Mouse (Mus musculus): ENCODE measurements at regions not wholly inside any gene's neighbourhood (a gene's known extent, or its start where the extent isn't known, plus 50 kb on each side); places are given as distances from the start of the nearest gene placed in this dataset.

- TF ChIP-seq CTCF (IDR thresholded peaks at IDR 0.05; ENCODE audit: borderline replicate concordance, extremely low read depth, insufficient read depth, insufficient read length): no peak
- TF ChIP-seq POLR2A (IDR thresholded peaks at IDR 0.05; ENCODE audit: borderline replicate concordance, extremely low read depth, insufficient read depth, insufficient read length, poor library complexity, severe bottlenecking): no peak
- DNase-seq (ENCODE audit: low read depth): no peak
Measured at GRCm38 (mm10) chr3:42593792-42594433, 851.5 kb downstream of the D3Ertd751e start.

- peak; percentile 71 for DNase-seq (ENCODE audit: low read depth)
- TF ChIP-seq POLR2A (IDR thresholded peaks at IDR 0.05; ENCODE audit: borderline replicate concordance, extremely low read depth, insufficient read depth, insufficient read length, poor library complexity, severe bottlenecking) (no peak), CTCF (IDR thresholded peaks at IDR 0.05; ENCODE audit: borderline replicate concordance, extremely low read depth, insufficient read depth, insufficient read length) (no peak)
Measured at GRCm38 (mm10) chr3:42596686-42597085, 854.3 kb downstream of the D3Ertd751e start.
